Mouse (Mus musculus) liver, embryonic 14.5 days (tissue): ENCODE data around the gene Pcbp3.

Source experiments
- CTCF ChIP-seq: IDR thresholded peaks from 2 replicates; pipeline ENCODE4 v1.5.1; 2016; ENCODE audit warnings: antibody characterized with exemption, low read depth, control low read depth
- EP300 ChIP-seq: IDR thresholded peaks from 2 replicates; pipeline ENCODE4 v1.6.1; 2016; ENCODE audit warnings: antibody characterized with exemption, low read depth

DNA sequence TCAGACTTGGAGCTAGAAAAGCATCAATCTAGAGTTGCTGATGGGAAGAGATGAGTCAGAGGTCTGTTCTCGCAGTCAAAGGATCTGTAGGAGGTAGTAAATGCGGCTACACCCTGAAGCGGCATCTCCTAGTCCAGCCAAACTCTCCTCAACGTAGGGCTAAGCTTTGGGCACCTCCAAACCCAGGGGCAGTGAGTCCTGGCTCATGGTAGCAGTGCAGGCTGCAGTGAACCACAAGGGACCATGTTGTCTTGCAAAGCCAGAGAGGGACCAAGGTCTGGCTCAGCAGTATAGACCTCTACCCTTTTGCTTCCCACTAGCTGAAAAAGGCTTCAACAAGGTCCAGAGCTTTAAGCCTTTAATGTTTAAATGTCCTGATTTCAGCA is 159.2 kb downstream of the Pcbp3 start:
- TF ChIP-seq CTCF (no peak), EP300 (no peak)
